Mouse (Mus musculus): ENCODE measurements at regions not wholly inside any gene's neighbourhood (a gene's known extent, or its start where the extent isn't known, plus 50 kb on each side); places are given as distances from the start of the nearest gene placed in this dataset.

- TF ChIP-seq CTCF (IDR thresholded peaks at IDR 0.05; ENCODE audit: control insufficient read depth, insufficient read depth, low read length) (no peak), POLR2A (IDR thresholded peaks at IDR 0.05; ENCODE audit: borderline replicate concordance, control insufficient read depth, low read depth, low read length) (no peak)
Observed at GRCm38 (mm10) chr16:50512080-50512479, 78.9 kb downstream of the Ccdc54 start.
